Mouse (Mus musculus) 3134 (cell line): Measurements from ENCODE around the gene Vps37d.
A peak's percentile ranks its signal among the peaks of the same experiment; 100 is the strongest.

Experiments used
- DNase-seq: peaks from one replicate; pipeline ENCODE4 v3.0.0-alpha.2; 2011; ENCODE audit warnings: low spot score; ENCODE audit not compliant: insufficient read length; ENCODE audit errors: extremely low read depth

Vps37d gene

DNA sequence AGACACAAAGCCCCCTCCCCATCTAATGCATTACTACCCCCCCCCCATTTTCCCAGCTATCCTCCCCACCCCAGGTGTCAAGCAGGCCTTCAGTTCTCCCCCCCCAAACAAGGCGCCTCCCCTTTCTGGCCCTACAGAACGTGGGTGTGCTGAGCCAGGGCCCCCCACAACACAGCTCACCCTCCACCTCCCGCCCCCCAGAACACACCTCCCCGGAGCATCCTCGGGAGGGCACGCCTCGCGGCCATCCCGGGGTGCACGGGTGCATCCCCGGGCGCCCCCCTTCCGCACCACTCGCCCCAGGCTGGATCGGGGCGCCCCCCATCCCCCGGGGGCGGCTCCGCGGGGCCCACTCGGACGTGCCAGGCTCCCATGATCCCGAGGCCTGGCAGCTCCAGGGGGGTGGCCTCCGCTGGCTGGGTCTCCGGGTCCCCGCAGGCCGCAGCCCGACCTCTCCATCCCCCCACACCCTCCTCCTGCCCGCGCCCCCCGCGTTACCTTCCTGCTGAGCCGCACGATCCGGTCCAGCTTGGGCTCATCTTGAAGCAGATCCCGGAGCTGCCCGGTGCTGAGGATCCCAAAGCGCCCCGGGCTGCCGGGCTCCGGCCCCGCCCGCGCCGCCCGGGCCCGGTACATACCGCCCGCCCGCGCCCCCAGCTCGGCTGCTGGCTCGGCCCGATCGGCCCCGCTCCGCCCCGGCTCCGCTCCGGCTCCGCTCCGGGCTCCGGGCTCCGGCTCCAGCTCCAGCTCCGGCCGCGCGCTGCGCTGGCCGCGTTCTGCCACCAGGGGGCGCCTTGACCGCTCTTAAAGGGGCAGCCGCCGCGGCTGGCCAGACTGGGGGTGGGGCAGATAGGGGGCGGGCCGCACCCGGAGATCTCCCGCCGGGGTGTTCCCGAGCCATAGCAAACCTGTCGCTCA, at the start of gene Vps37d:
Gene Vps37d (minus strand): TSS at position 703 of the 918 bp plus-strand sequence.
- DNase-seq: peak; percentile 82

DNA sequence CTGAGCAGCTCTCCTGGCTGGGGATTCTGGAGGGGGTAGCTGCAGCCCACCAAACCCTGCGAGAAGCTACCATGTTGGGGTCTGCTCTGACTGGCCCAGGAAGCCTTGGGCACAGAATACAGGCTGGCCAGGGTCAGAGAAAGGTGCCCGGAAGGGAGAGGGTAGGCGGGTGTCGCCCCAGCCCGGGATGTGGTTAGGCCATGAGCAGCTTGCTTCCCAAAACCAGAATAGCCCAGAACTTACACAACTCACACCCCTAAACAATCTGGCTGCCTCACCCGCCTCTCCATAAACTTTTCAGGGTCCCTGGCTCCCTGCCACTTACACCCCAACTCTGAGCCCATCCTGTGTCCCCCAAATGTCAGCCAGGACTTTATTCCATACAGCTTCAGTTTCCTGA, 49.6 kb upstream of the Vps37d start:
- no peak for DNase-seq

DNA sequence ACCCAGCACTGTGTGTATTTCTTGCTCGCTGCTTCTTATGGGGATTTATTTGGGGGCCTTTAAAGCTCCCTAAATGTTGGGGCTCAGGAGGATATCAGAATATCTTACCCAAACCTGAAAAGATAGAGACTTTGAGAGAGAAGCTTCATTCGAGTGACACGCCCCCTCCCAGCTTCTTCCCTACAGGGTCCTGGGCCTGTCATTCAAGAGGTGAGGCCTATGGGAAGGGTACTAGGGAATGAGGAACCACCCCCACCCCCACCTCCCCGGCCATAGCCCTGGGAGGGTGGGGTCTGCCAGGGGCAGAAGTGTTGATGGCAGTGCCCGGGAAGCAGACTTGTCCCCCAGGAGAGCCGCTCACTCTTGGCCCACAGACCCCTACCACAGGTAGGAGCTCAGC, 48.1 kb upstream of the Vps37d start:
- no peak for DNase-seq

DNA sequence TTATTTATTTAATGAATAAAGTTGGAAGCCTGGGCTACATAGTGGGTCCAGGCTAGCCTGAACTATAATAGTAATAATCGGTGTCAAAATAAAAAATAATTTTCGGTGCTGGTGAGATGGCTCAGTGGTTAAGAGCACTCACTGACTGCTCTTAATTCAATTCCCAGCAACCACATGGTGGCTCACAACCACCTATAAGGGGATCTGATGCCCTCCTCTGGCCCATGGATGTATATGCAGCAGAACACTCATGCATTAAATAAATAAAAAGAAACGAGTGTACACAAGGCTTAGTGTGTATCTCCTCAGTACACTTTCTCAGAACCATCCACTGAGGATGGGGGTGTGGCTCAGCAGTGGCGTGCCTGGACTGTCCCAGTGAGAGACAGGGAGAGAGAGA, 42.7 kb upstream of the Vps37d start:
- no peak for DNase-seq

DNA sequence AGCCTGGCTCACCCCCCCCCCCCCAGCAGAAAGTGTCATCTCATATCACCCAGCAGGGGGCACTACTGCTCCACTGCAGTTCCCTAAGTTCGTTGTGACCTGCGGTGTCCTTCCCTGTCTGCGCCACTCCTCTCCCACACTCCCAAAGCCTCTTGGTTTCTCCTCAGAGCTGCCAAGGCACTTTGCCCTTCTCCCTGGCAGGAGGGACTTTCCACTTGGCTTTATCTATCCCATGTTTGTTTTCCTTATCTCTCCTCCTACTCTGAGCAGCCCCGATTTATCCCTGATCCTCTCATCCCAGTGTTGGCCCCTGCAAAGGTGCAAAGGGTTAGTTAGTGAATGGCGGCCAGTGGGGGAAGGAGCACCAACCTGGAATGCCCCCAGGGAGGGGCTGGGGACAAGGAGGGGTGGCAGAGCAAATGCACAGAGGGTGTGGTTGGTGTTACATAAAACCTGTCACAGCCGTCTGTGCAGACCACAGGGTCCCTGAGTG, 40.6 kb upstream of the Vps37d start:
- peak; percentile 44 for DNase-seq

DNA sequence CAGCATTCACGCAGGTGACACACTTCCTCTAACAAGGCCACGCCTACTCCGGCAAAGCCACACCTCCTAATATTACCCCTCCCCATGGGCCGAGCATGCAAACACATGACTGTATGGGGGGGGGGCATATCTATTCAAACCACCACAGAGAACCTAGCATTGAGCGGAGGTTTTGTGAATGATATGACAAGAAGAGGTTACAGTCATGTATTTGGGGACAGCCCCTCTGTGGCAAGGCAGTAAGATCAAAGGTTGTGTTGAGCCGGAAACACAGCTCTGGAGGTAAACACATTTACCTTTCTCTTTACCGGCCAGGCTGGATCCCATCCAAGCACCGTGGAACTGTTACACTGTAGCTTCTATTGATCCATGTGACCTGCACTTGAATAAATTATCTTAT, 37.2 kb upstream of the Vps37d start:
- DNase-seq: no peak

DNA sequence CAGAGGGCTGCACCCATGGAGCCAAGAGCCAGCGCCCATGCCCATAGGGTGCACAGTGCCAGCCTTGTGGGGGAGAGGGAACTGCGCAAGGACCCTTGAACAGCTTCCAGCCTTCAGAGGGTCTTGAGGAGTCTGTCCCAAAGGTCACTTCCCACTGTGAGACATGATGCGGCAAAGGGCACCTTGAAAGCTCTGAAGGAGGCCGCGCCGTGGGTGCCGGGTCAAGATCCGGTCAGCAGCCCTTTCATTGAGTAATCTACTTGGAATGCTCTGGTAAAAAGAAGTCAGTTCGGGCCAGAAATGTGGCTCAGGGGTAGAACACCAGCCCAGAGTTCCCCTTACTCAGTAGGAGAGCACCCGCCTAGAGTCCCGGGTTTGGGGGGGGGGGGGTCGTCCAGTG, 35.7 kb upstream of the Vps37d start:
- no peak for DNase-seq

DNA sequence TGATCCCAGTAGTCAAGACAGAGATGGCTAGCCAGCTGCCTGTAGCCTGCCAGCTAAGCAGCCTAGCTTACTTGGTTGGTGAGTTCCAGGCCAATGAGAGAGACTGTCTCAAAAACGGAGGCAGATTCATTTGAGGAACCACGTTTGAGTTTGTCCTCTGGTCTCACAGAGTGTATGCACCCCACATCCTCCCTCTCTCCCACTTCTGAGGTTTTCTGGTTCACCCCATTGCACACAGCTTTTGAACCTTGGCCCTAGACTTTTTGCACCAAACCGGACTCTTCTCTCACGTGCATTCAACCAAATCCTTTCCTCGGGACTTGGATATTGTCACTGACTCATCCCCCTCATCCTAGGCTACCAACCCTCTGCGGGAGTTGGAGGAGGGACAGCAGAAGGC, 31.9 kb upstream of the Vps37d start:
- DNase-seq: no peak

DNA sequence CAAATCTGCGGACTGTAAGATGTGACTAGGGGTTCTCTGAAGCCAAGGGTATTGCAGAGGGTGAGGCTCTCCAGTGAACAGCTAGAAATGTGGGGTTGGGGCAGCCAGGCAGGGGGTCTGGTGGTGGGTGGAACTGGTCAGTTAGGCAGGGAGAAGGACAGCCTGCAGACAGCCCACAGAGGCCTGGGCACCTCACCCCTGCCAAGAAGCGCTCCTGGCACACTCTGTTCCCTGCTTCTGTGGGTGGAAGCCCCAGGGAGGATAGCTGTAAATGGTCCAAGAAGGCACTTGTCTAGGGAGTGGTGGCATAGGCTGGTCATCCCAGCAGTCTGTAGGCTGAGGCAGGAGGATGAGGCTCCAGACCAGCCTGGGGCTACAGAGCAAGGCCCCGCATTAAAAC, 31.4 kb upstream of the Vps37d start:
- DNase-seq: no peak

DNA sequence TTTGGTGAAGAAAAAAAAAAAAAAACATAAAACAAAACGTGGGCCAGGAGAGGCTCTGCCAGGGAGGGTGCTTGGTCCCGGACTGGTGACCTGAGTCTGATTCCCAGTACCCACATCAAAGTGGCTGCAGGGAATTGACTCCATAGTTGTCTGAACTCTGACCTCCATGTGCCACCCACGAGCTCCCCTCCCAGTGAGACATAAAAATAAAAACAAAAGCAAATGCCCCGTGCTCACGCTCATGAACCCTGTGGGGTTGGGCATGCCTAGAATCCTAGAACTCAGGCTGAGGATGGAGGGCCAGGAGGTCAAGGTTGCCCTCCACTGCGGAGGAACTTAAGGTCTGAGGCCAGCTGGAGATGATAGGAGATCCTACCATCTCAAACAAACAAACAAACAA, 31.0 kb upstream of the Vps37d start:
- no peak for DNase-seq

DNA sequence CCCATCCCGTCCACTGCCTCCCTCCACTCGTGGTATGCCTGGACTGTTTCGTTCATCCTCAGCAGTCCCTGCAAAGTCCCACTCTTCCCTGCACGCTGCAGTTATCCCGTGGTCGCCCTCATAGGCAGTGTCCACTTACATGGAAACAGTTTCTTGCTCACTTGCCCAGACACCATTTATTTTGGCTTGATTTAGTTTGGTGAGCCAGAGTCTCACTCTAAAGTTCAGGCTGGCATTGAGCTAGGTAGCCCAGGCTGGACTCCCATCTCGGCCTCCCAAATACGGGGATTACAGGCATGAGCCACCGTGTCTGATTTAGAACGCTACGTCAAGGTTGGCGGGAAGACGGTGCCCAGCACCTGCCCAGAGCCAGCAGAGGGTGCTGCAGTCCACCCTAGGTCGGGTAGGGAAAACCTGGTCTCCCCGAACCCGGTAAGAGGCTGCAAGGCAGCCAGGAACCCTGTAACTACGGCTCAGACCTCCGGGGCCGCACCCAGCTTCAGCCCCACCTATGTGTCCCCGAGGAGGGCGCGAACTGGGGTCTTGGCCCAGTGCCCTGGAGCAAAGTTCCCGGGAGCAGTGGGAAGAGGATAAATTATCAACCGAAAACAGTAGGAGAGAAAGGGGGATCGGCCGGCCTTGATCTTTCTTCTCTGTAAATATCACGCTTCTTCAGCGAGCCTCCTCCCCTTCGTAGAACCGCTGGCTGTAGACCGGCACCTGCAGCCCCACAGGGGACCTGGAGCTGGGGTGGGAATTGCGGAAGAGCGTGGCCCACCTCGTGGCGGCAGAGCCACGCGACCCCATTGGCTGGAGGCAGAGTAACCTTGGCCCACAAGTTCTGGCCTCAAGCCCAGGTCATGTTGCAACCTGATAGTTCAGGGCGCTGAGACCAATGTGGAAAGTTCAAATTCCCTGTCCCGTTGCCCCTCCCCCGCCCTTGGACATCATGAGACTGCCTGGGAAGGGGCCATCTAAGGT, 29.7 kb upstream of the Vps37d start:
- DNase-seq: no peak

DNA sequence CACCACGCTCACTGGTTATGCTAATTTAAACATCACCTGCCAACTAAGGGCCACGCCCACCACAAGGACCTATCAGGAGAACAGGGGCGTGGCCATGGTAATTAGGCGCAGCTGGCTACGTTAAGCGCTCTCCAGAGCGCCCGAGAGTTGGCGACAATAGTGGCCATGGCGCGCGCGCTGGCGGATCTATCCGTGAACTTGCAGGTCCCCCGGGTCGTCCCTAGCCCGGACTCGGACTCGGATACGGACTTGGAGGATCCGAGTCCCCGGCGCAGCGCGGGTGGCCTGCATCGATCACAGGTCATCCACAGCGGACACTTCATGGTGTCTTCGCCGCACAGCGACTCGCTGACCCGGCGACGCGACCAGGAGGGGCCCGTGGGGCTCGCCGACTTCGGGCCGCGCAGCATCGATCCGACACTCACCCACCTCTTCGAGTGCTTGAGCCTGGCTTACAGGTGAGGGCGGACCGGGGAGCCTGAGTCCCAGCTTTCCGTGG, 28.7 kb upstream of the Vps37d start:
- no peak for DNase-seq

DNA sequence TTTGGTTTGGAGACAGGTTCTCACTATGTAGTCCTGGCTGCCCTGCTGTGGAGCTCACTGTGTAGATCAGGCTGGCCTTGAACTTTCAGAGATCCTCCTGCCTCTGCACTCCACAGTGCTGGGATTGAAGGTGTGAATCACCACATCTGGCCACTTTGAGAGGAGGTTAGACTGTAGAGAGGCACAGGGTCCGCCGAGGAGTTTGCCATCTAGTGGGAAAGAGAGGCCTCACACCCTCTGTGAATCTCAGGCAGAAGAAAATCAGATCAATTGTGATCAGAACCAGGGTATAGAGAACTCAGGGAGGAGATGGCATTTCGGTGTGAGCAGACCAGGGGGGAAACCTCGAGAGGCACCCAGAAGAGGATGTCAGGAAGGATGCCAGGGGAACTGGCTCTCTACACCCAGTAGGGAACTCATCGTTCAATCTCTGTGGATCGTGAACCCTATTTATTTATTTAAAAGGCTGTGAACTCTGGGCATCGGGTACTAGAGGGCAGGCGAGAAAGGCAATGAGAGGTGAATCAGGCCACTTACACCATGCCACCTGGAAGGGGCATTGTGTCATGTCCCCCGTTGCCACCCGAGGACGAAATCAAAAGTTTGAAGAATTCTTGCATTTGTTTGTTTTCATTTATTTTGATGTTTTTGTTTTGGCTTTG, 26.1 kb upstream of the Vps37d start:
- DNase-seq: no peak

DNA sequence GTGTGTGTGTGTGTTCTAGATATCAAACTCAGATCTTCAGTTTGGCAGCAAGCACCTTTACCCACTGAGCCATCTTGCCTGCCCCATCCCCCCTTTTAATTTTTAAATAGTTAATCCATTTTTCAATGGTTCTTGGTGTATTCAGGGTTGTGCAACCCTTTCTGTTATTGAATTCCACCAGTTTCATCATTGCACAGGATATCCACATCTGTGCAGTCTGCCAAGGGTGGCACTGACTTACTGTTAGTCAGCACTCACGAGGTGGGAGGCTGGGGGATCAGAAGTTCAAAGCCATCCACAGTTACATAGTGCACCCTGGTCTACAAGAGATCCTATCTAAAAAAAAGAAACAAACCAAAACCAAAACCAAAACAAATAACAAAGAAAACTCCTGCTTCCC, 22.9 kb upstream of the Vps37d start:
- no peak for DNase-seq

DNA sequence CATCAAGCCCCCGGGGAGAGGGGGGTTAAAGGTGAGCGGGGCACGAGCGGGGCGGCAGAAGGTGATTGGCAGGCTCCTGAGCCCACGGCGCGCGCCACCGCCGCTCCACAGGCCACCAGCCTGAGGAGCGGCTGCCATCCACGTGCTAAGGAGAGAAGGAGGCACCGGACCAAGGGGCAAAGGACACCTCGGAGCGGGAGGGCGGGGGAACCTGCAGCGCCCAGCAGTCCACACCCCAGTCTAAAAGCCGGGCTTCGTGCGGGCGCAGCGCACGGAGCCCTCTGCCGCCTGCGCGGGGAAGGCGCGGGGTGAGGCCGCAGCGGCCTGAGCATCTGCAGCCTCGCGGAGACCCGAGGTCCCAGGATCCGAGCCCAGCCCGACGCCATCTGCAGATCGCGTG, 11.6 kb upstream of the Vps37d start, which contains the start of gene Mlxipl:
Gene Mlxipl (plus strand): TSS at position 238 of the 400 bp plus-strand sequence.
- no peak for DNase-seq

DNA sequence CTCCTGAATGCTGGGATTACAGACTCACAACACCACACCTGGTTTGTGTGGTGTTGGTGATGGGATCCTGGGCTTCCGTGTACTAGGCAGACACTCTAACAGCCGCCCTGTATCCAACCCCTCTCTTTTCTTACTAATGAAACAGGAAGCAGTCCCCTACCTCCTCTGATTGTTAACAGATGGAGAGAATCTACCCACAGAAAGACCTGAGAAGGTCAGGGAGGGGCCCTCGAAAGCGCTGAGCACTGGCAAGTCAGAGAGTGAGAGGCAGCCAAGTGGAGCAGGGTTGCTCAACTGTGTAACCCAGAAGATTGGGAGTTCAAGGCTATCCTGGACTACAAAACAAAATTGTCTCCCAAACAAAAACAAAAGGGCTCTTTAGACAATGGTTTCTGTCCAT, 8.8 kb upstream of the Vps37d start:
- DNase-seq: no peak

DNA sequence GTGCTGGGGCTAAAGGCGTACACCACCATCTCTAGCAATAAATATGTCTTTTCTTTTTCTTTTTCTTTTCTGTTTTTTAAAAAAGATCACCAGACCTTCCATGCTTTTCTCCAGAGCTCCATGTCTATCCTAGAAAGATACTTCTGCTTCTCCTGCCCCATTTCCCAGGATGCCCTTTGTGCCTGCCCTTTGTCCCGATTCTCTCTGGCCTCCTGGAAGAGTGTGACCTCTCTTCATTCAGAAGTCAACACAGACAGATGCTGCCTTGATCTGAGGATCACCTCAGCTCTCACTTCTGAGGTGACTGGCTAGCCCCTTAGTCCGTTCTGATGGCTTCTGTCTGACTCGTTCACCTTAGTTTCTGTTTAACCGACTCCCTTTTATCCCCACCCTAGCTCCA, 2.5 kb upstream of the Vps37d start:
- DNase-seq: no peak

DNA sequence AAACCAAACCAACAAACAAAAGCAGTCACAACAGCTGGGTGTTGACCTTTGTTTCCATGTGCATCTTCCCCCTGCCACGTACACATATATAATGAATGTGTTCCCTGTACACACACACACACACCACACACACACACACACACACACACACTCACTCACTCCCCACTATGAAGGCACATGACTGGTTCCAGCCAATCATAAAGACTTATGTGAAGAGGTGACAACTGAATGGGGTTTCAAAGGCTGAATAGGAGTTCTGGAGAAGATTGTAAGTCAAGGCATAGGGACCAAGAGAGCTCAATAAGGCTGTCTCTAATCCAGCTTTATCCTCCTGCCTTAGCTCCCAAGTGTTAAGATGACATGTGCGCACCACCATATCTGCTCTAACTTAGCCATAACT, 1.5 kb upstream of the Vps37d start:
- DNase-seq: no peak

DNA sequence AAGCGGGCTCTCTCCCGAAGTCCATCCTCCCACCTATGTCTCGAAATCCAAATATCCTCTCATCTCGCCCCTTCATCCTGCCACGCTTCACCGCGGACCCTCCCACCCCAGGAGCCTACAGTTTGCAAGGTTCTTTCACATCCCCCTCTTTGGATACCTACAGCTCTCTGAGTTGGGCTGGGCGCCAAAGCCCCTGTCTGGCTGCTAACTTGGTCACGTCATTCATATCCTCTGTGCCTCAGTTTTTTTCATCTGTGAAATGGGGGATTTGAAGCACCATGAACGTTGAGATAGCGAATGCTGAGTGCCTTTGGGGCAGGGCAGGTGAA, 380 bp upstream of the Vps37d start:
- no peak for DNase-seq

DNA sequence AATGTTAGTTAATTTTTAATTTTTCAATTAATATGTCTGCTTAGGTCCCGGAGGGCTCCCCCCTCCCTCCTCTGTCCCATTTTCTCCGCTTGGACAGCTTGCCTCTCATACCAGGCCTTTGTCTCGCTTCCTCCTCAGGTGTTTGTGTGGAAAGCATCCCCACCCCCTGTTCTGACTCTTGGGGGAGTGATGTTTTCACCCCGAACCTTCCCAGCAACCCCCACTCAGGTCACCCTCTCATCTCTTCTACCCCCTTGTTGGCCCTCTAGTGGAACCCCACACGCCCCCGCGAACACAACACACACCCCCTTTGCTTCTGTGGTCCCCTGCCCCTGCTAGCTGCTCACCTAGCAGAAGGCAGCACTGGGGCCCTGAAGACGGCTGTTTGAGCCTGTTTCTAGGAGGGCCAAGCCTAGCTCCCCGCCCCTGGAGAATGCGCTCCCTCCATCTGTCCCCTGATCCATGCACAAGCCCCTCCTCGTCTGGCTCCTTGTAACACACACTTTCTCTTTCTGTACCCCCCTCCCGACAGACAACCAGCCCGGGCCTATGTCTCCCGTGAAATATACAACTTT, 1.0 kb downstream of the Vps37d start:
- no peak for DNase-seq
